ENCODE assay signal across 9 mouse cellular contexts in genomic region chr19:10341817-10342439, GRCm38 (mm10). TPM values are rescaled to one million over a fixed set of nuclear protein-coding genes. Genes with fewer than 3 reads are reported as not detected.
A peak's percentile ranks its signal among the peaks of the same experiment; 100 is the strongest.
DNase-seq lines count a peak whose midpoint lies in the region; ATAC-seq and TF ChIP-seq lines count a peak whose summit lies in the region.
"Had no signal": no experiment of that assay in that cellular context is flagged by ENCODE, and none has a peak within 500 bp of the region (broad histone marks: within the 10 kb centered on the region; RNA-seq: fewer than 3 reads in every experiment).

No protein-coding gene starts in this region.

- H3K4me1 ChIP-seq in forebrain, embryonic 15.5 days: peaks cover 19% of the 10 kb centered on the region
- peaks cover 14% of the 10 kb centered on the region for H3K4me1 ChIP-seq in heart, embryonic 16.5 days (ENCODE audit: control insufficient read depth, insufficient read depth, low read length)
- peaks cover 7% of the 10 kb centered on the region; the same call in 1 of the 2 replicates for H3K4me1 ChIP-seq in midbrain, postnatal 0 days (ENCODE audit: insufficient read depth, low read length)

- H3K27me3 ChIP-seq in forebrain, embryonic 15.5 days: no peaks in the 10 kb centered on the region
- H3K27me3 ChIP-seq in heart, embryonic 16.5 days (ENCODE audit: control insufficient read depth, insufficient read depth, low read length): peaks cover 7% of the 10 kb centered on the region
- peaks cover 3% of the 10 kb centered on the region; the same call in 1 of the 2 replicates for H3K27me3 ChIP-seq in midbrain, postnatal 0 days (ENCODE audit: insufficient read depth, low read length)

- H3K36me3 ChIP-seq in forebrain, embryonic 15.5 days: no peaks in the 10 kb centered on the region
- H3K36me3 ChIP-seq in heart, embryonic 16.5 days (ENCODE audit: control insufficient read depth, insufficient read depth): no peaks in the 10 kb centered on the region
- no peaks in the 10 kb centered on the region for H3K36me3 ChIP-seq in midbrain, postnatal 0 days (ENCODE audit: insufficient read depth, low read length)

- DNase-seq in urinary bladder, postnatal 14 days (ENCODE audit: low spot score): peak; percentile 56
- no peak for DNase-seq in urinary bladder, adult 18-20 months (ENCODE audit: low spot score in 2 of 2)
- peak; percentile 81 to 85 for DNase-seq in left cerebral cortex, adult 18-20 months (ENCODE audit: low spot score in 2 of 2)
- DNase-seq in midbrain, postnatal 0 days (ENCODE audit: low spot score): peak; percentile 90
- no peak for DNase-seq in thymus, postnatal 36 days
- no peak for DNase-seq in yolk sac, embryonic 10.5 days (ENCODE audit: low spot score)

- no peak for TF ChIP-seq CTCF in midbrain, postnatal 0 days (IDR thresholded peaks at IDR 0.05)

- WGBS in forebrain, embryonic 15.5 days: 11% methylated on average over 12 of the region's 12 CpGs
- 23% methylated on average over 12 of the region's 12 CpGs for WGBS in heart, embryonic 16.5 days
- WGBS in midbrain, postnatal 0 days: 22% methylated on average over 12 of the region's 12 CpGs

- H3K27ac ChIP-seq in forebrain, embryonic 15.5 days (replicated peaks): peak overlapping the region; percentile 56
- H3K27ac ChIP-seq in heart, embryonic 16.5 days (ENCODE audit: low read length): peak overlapping the region; percentile 87
- H3K27ac ChIP-seq in midbrain, postnatal 0 days (ENCODE audit: low read depth, low read length): 0 out of 2 replicates have a peak overlapping the region, but pooled peaks have one; percentile 19

- H3K9me3 ChIP-seq in forebrain, embryonic 15.5 days: no peaks in the 10 kb centered on the region
- no peaks in the 10 kb centered on the region for H3K9me3 ChIP-seq in heart, embryonic 16.5 days (replicated peaks; ENCODE audit: control insufficient read depth, low read length)
- H3K9me3 ChIP-seq in midbrain, postnatal 0 days (ENCODE audit: low read length): no peaks in the 10 kb centered on the region

- H3K4me3 ChIP-seq in forebrain, embryonic 15.5 days: no peak overlapping the region
- H3K4me3 ChIP-seq in heart, embryonic 16.5 days (ENCODE audit: low read length): no peak overlapping the region
- H3K4me3 ChIP-seq in midbrain, postnatal 0 days (ENCODE audit: low read depth, low read length): no peak overlapping the region

- peak overlapping the region; percentile 18; the same call in 1 of the 2 replicates for H3K9ac ChIP-seq in forebrain, embryonic 15.5 days (replicated peaks)
- peak overlapping the region; percentile 54 for H3K9ac ChIP-seq in heart, embryonic 16.5 days (ENCODE audit: low read length)
- no peak overlapping the region for H3K9ac ChIP-seq in midbrain, postnatal 0 days (replicated peaks; ENCODE audit: low read length, poor library complexity, severe bottlenecking)

- peak overlapping the region; percentile 4; the same call in 1 of the 2 replicates for H3K4me2 ChIP-seq in forebrain, embryonic 15.5 days (replicated peaks)
- peak overlapping the region; percentile 47 for H3K4me2 ChIP-seq in heart, embryonic 16.5 days (ENCODE audit: low read depth, low read length)
- H3K4me2 ChIP-seq in midbrain, postnatal 0 days (ENCODE audit: low read depth, low read length, poor library complexity, severe bottlenecking): no peak overlapping the region; the same call in 1 of the 2 replicates

- ATAC-seq in forebrain, embryonic 15.5 days (replicated peaks): peak; percentile 57
- peak; percentile 87 for ATAC-seq in heart, embryonic 16.5 days (replicated peaks; ENCODE audit: extremely low read depth, insufficient read depth, low FRiP score)
- peak; percentile 41 for ATAC-seq in midbrain, postnatal 0 days (ENCODE audit: low FRiP score)

RNA-seq across cellular contexts. Expression of gene Dagla, which starts 37.3 kb away (rescaled TPM):
- 6.7 and 6.8 TPM in 2 replicates for polyA plus RNA-seq in forebrain, embryonic 15.5 days (2015; fragmentation: Nextera tagmentation; extraction: Ambion mirVana)
- 0.89 and 0.92 TPM in 2 replicates for polyA plus RNA-seq in heart, embryonic 16.5 days (2015; fragmentation: Nextera tagmentation; extraction: Ambion mirVana)
- 10 to 100 TPM; 82.5 to 83.4 TPM for total RNA-seq in left cerebral cortex, adult 18-20 months (2021)
- total RNA-seq in midbrain, postnatal 0 days (2014; rRNA removed): 29.9 and 40.8 TPM in 2 replicates
- 12.8 and 13.7 TPM in 2 replicates for polyA plus RNA-seq in midbrain, postnatal 0 days (2015; fragmentation: Nextera tagmentation; extraction: Ambion mirVana)
- total RNA-seq: MEL had no signal

RNA-seq across cellular contexts. Expression of gene Syt7, which starts 47.0 kb away (rescaled TPM):
- 8.9 and 10.3 TPM in 2 replicates for polyA plus RNA-seq in forebrain, embryonic 15.5 days (2015; fragmentation: Nextera tagmentation; extraction: Ambion mirVana)
- 0.49 and 0.80 TPM in 2 replicates for polyA plus RNA-seq in heart, embryonic 16.5 days (2015; fragmentation: Nextera tagmentation; extraction: Ambion mirVana)
- total RNA-seq in left cerebral cortex, adult 18-20 months (2021): 100 to 1,000 TPM; 267 to 301 TPM
- 138 and 140 TPM in 2 replicates for total RNA-seq in midbrain, postnatal 0 days (2014; rRNA removed)
- polyA plus RNA-seq in midbrain, postnatal 0 days (2015; fragmentation: Nextera tagmentation; extraction: Ambion mirVana): 14.7 and 19.0 TPM in 2 replicates
- total RNA-seq: MEL had no signal

Comparison
In these comparisons a context has a peak if more than half of its experiments do, and no peak if none do; other contexts are left out.
1. DNase-seq: peak in urinary bladder, postnatal 14 days (single experiment), left cerebral cortex, adult 18-20 months (2 of 2) and midbrain, postnatal 0 days (single experiment); none in urinary bladder, adult 18-20 months (0 of 2), thymus, postnatal 36 days (0 of 2) and yolk sac, embryonic 10.5 days (single experiment).
2. H3K27ac ChIP-seq: peak in every context shown above with its lines; median percentile 87 in heart, embryonic 16.5 days; 56 in forebrain, embryonic 15.5 days; 19 in midbrain, postnatal 0 days.
3. Peak in every context shown above with its lines, with median percentiles within 50 percentile points of each other: ATAC-seq.